Comparison of ENCODE assay signal across 23 mouse cellular contexts in genomic region chr16:50723144-50723543, GRCm38 (mm10).
"Had no signal": no experiment of that assay in that cellular context is flagged by ENCODE, and none has a peak within 500 bp of the region (broad histone marks: within the 10 kb centered on the region; RNA-seq: fewer than 3 reads in every experiment).

No protein-coding gene starts in this region.

- H3K4me1 ChIP-seq: heart, embryonic 10.5 days; heart, embryonic 13.5 days; heart, embryonic 15.5 days; intestine, embryonic 15.5 days; limb, embryonic 15.5 days; liver, embryonic 12.5 days had no signal

- ATAC-seq: forebrain, embryonic 16.5 days; inflammation-experienced regulatory T-cells, adult 6 months; intestine, embryonic 15.5 days; intestine, postnatal 0 days; liver, embryonic 12.5 days had no signal

- H3K27ac ChIP-seq: heart, embryonic 10.5 days; heart, embryonic 13.5 days; heart, embryonic 15.5 days; intestine, embryonic 15.5 days; layer of hippocampus, adult 2 months; left cerebral cortex, adult 2 months; limb, embryonic 13.5 days; limb, embryonic 15.5 days; liver, embryonic 12.5 days; liver, embryonic 14.5 days had no signal

- H3K4me3 ChIP-seq: heart, embryonic 10.5 days; heart, embryonic 13.5 days; heart, embryonic 15.5 days; intestine, embryonic 15.5 days; layer of hippocampus, adult 2 months; left cerebral cortex, adult 2 months; limb, embryonic 13.5 days; limb, embryonic 15.5 days; liver, embryonic 12.5 days had no signal

- H3K36me3 ChIP-seq: heart, embryonic 10.5 days; intestine, embryonic 15.5 days; liver, embryonic 12.5 days had no signal

- H3K4me2 ChIP-seq: heart, embryonic 13.5 days; heart, embryonic 15.5 days; intestine, embryonic 15.5 days; limb, embryonic 13.5 days; limb, embryonic 15.5 days; liver, embryonic 12.5 days had no signal

- H3K9me3 ChIP-seq: heart, embryonic 10.5 days; heart, embryonic 13.5 days; heart, embryonic 15.5 days; intestine, embryonic 15.5 days; limb, embryonic 13.5 days; limb, embryonic 15.5 days; liver, embryonic 12.5 days had no signal

- DNase-seq: gastrocnemius, postnatal 14 days; gastrocnemius, postnatal 36 days; heart, adult 18-20 months; heart, postnatal 14 days; heart, postnatal 36 days; kidney, adult 18-20 months; kidney, adult 8-10 months; kidney, postnatal 10 days; kidney, postnatal 25 days; kidney, postnatal 4 days had no signal

- H3K27me3 ChIP-seq: heart, embryonic 13.5 days; heart, embryonic 15.5 days; intestine, embryonic 15.5 days; limb, embryonic 13.5 days; limb, embryonic 15.5 days; liver, embryonic 12.5 days had no signal

- H3K9ac ChIP-seq: heart, embryonic 13.5 days; heart, embryonic 15.5 days; intestine, embryonic 15.5 days; limb, embryonic 13.5 days; limb, embryonic 15.5 days; liver, embryonic 12.5 days; liver, embryonic 14.5 days had no signal
